Mouse (Mus musculus) embryonic facial prominence, embryonic 14.5 days (tissue): ENCODE measurements around the gene Snx29. TPM values are rescaled to one million over a fixed set of nuclear protein-coding genes. Genes with fewer than 3 reads are reported as not detected.
A peak's percentile ranks its signal among the peaks of the same experiment; 100 is the strongest.

ENCODE experiments used
- ATAC-seq: fragments of 200-750 bp; cut with Nextera tagmentation; 2 replicates; pipeline ENCODE4 v1.8.0; 2017; ENCODE audit warnings: low read depth, moderate number of reproducible peaks, moderate TSS enrichment
- DNase-seq: peaks from one replicate; pipeline ENCODE4 v3.0.0-alpha.2; 2015; ENCODE audit warnings: low spot score
- H3K27ac ChIP-seq: fragments of 300-500 bp; sonication (generic); replicated peaks from 2 replicates; pipeline ENCODE4 v1.5.1; 2014; ENCODE audit warnings: low read depth, mild to moderate bottlenecking, low read length, moderate library complexity
- H3K27me3 ChIP-seq: fragments of 300-500 bp; sonication (generic); replicated peaks from 2 replicates; pipeline ENCODE4 v1.6.1; 2014; ENCODE audit warnings: low read length; ENCODE audit not compliant: control insufficient read depth, insufficient read depth
- H3K36me3 ChIP-seq: fragments of 300-500 bp; sonication (generic); 2 replicates; pipeline ENCODE4 v1.6.1; 2014; ENCODE audit warnings: low read length, mixed read lengths; ENCODE audit not compliant: control insufficient read depth, insufficient read depth
- H3K4me1 ChIP-seq: fragments of 300-500 bp; sonication (generic); 2 replicates; pipeline ENCODE4 v1.6.1; 2014; ENCODE audit warnings: antibody characterized with exemption, low read length; ENCODE audit not compliant: control insufficient read depth, insufficient read depth
- H3K4me2 ChIP-seq: fragments of 300-500 bp; sonication (generic); 2 replicates; pipeline ENCODE4 v1.6.1; 2014; ENCODE audit warnings: low read depth, mild to moderate bottlenecking, low read length, moderate library complexity, mixed read lengths
- H3K4me3 ChIP-seq: fragments of 300-500 bp; sonication (generic); 2 replicates; pipeline ENCODE4 v1.5.1; 2014; ENCODE audit warnings: low read depth, mild to moderate bottlenecking, low read length
- H3K9ac ChIP-seq: fragments of 300-500 bp; sonication (generic); 2 replicates; pipeline ENCODE4 v1.6.1; 2014; ENCODE audit warnings: low read depth, mild to moderate bottlenecking, low read length, moderate library complexity, mixed read lengths
- H3K9me3 ChIP-seq: fragments of 300-500 bp; sonication (generic); 2 replicates; pipeline ENCODE4 v1.6.1; 2016; ENCODE audit warnings: low read length; ENCODE audit not compliant: control insufficient read depth
- WGBS: fragments of 180-500 bp; shearing (Covaris S2); extraction: QIAGEN DNeasy Blood & Tissue Kit; methylation state at CpG from one replicate; pipeline ENCODE4 v1.1.7; 2014; 5-methylcytosine and 5-hydroxymethylcytosine counted together
- polyA plus RNA-seq: library from polyadenylated mRNA; unstranded; fragments of >200 nt; fragmentation: Nextera tagmentation; extraction: Ambion mirVana; gene quantifications from 2 replicates; pipeline ENCODE4 v1.2.1, GENCODE M21; 2014

Gene Snx29
- polyA plus RNA-seq, 1 experiment from 2014 or later, result 9.7 TPM

DNA sequence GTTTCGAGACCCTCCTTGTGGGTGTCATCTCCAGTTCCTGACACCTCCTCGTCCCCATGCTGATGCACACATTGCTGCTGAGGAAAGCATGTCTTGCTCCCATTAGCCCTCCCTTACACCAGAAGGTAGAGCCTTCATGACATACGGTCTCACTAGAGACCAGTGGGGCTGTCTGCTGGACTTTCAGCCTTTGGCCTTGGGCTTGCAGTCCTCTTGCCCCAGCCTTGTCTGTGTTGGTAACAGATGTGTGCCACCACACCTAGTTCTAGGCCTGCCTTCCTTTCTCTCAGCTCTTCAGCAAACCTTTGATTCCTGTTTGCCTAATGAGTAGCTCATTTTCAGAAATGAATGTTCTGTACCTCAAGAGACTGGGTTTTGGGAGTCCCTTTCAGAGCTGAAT is 45.7 kb downstream of the Snx29 start:
- peaks cover 12% of the 10 kb centered on the region for H3K4me1 ChIP-seq
- H3K27me3 ChIP-seq, result no peaks in the 10 kb centered on the region
- no peak overlapping the region for H3K9ac ChIP-seq
- no peaks in the 10 kb centered on the region for H3K9me3 ChIP-seq
- H3K4me2 ChIP-seq, result no peak overlapping the region
- ATAC-seq (no peak), DNase-seq (no peak)
- no peaks in the 10 kb centered on the region for H3K36me3 ChIP-seq
- no peak overlapping the region for H3K4me3 ChIP-seq
- 84% methylated on average over 3 of the region's 3 CpGs for WGBS
- H3K27ac ChIP-seq, result no peak overlapping the region

DNA sequence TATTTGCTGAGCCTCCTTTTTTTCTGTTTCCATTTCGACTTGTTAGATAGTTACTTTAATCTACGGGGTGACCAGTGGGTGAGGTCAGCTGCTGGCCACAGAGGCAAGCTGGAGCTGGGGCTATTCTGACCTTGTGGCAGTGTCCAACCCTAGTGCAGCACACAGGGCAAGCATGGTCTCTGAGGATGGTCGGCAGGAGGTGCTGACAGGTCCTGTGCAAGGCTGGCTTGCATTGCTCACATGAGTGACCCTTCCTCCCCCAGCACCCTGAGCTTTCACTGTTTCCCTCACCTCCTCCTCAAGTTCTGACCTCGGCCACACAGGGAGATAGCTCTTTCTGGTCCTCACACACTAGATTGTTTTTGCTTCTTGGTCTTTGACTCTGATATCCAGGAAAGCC is 46.5 kb downstream of the Snx29 start:
- 50% methylated on average over 4 of the region's 4 CpGs for WGBS
- Histone ChIP-seq H3K36me3 (no peaks in the 10 kb centered on the region), H3K9me3 (no peaks in the 10 kb centered on the region), H3K27me3 (no peaks in the 10 kb centered on the region), H3K9ac (no peak overlapping the region), H3K27ac (no peak overlapping the region), H3K4me3 (no peak overlapping the region), H3K4me2 (no peak overlapping the region), H3K4me1 (peaks cover 12% of the 10 kb centered on the region)
- ATAC-seq (no peak), DNase-seq (no peak)

DNA sequence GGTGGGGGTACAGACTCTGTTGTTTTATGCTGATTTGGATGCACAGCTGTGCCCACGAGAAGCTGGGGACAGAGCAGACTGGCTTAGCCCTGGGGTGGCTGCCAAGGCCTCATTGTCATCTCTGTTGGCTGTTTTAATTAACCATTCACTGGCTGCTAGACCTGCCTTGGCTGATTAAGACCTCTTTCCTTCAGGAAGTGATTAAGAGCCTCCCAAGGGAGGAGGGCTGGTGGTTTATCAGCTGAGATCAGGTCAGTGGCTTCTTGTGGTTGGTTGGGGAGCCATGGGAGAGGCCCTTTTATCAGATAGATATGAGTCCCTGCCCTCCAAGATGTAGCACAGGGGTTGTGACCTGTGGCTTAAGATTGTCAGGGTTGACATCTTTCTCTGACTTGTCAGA is 46.9 kb downstream of the Snx29 start:
- Histone ChIP-seq H3K36me3 (no peaks in the 10 kb centered on the region), H3K27ac (no peak overlapping the region), H3K27me3 (no peaks in the 10 kb centered on the region), H3K9me3 (no peaks in the 10 kb centered on the region), H3K4me3 (no peak overlapping the region), H3K4me1 (peaks cover 12% of the 10 kb centered on the region), H3K4me2 (no peak overlapping the region), H3K9ac (no peak overlapping the region)
- 13% methylated on average over 1 of the region's 1 CpGs for WGBS
- no peak for ATAC-seq
- DNase-seq, result peak; percentile 65

DNA sequence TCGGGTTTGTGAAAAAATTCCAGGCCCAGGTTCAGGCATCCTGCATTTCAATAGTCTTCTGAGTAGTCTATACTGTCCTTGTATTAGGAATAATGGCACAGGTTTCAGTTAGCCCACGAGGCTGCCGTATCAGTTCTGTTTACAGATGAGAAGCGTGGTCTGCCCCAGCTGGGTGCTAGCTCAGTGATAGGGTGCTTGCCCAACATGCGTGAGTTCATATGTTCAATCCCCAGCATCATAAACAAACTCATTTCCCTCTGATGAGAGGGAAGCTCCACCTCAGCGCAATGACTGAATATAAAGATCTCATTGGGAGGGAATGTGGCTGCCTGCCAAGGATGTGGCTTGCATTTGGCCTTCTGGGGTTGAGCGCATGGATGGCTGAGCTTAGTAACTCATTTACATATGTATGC is 47.4 kb downstream of the Snx29 start:
- Histone ChIP-seq H3K9me3 (no peaks in the 10 kb centered on the region), H3K36me3 (no peaks in the 10 kb centered on the region), H3K4me3 (no peak overlapping the region), H3K27ac (no peak overlapping the region), H3K9ac (no peak overlapping the region), H3K4me1 (peaks cover 12% of the 10 kb centered on the region), H3K27me3 (no peaks in the 10 kb centered on the region), H3K4me2 (no peak overlapping the region)
- peak; percentile 28; the same call in 1 of the 2 replicates for ATAC-seq
- DNase-seq, result peak; percentile 86
- 55% methylated on average over 7 of the region's 7 CpGs for WGBS

DNA sequence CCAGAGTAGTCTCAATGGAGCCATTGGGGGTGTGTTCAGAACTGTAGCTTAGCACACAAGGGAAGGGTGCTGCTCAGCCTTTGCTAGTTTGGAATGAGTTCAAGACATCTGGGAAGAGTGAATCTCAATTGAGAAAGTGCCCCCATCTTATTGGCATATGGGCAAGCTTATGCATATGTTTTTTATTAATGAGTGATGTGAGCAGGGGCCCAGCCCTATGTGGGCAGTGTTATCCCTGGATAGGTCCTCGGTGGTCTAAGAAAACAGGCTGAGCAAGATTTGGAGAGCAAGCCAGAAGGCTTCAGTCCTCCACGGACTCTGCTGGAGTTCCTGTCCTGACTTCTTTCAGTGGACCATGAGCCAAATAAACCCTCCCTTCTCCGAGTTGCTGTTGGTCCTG is 56.6 kb downstream of the Snx29 start:
- Histone ChIP-seq H3K9ac (no peak overlapping the region), H3K4me1 (peaks cover 8% of the 10 kb centered on the region; the same call in 1 of the 2 replicates), H3K4me3 (no peak overlapping the region), H3K27ac (peak overlapping the region; percentile 28; the same call in 1 of the 2 replicates), H3K9me3 (no peaks in the 10 kb centered on the region), H3K4me2 (no peak overlapping the region), H3K27me3 (no peaks in the 10 kb centered on the region), H3K36me3 (no peaks in the 10 kb centered on the region)
- peak; percentile 53; the same call in 1 of the 2 replicates for ATAC-seq
- peak; percentile 72 for DNase-seq
- 29% methylated on average over 3 of the region's 3 CpGs for WGBS

DNA sequence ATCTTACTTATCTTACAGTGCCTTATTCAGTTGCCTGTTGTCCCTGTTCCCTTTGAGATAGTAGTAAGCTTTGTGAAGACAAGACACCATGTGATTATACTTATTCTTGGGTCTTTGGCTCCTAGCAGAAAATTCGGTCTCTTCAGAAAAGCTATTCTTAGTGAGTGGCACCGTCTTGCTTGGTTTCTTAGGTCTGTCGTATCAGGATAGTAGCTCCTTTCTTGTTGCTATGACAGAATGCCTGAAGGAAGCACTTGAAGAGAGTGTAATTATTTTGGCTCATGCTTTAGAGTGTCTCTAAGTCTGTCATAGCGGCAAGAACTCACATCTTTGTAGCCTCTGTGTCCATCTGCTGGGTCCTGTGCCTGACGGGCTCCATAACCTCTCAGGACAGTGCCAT is 57.3 kb downstream of the Snx29 start:
- Histone ChIP-seq H3K36me3 (no peaks in the 10 kb centered on the region), H3K4me1 (peaks cover 10% of the 10 kb centered on the region; the same call in 1 of the 2 replicates), H3K27ac (peak overlapping the region; percentile 28; the same call in 1 of the 2 replicates), H3K9ac (no peak overlapping the region), H3K4me2 (no peak overlapping the region), H3K4me3 (no peak overlapping the region), H3K27me3 (no peaks in the 10 kb centered on the region), H3K9me3 (no peaks in the 10 kb centered on the region)
- ATAC-seq (no peak), DNase-seq (no peak)
- WGBS, result 87% methylated on average over 5 of the region's 5 CpGs

DNA sequence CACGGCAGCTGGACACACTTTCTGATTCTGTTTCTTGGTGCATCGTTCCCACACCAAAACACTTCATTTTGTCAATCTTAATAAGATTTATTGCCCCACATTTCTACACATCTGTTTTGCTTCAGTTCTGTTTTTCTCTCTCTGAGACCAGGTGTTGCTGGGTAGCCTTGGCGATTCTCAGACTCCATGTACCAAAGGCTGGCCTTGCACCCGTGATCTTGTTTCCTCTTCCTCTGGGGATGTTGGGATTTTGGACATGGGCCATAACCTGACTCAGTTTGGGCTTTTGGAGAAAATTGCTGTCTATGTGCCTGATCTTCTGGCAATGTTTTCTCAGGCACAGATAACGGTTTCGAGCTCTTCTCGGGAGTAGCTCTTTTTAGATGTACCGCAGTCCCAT is 58.2 kb downstream of the Snx29 start:
- no peak overlapping the region for H3K4me3 ChIP-seq
- no peak overlapping the region for H3K4me2 ChIP-seq
- no peak for DNase-seq
- H3K9ac ChIP-seq, result no peak overlapping the region
- 65% methylated on average over 8 of the region's 8 CpGs for WGBS
- H3K27me3 ChIP-seq, result no peaks in the 10 kb centered on the region
- H3K9me3 ChIP-seq, result no peaks in the 10 kb centered on the region
- no peak overlapping the region for H3K27ac ChIP-seq
- ATAC-seq, result no peak
- H3K36me3 ChIP-seq, result no peaks in the 10 kb centered on the region
- H3K4me1 ChIP-seq, result peaks cover 10% of the 10 kb centered on the region; the same call in 1 of the 2 replicates

DNA sequence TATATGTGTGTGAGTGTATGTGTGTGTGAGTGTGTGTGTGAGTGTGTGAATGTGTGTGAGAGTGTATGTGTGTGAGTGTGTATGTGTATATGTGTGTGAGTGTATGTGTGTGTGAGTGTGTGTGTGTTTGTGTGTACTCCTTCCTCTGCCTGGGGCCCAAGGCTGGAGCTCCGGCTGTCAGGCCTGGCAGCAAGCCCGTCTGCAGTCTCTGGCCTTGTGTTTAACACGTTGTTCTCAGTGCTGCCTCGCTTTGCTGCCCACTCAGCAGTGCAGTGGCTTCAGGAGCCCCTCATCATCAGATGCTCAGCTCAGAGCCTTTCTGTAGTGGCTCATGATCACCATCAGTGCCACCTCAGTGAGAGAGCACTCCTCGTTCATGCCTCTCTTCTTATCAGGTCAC is 61.7 kb downstream of the Snx29 start:
- H3K4me1 ChIP-seq, result peaks cover 10% of the 10 kb centered on the region; the same call in 1 of the 2 replicates
- no peak overlapping the region for H3K4me3 ChIP-seq
- no peak overlapping the region for H3K27ac ChIP-seq
- H3K27me3 ChIP-seq, result no peaks in the 10 kb centered on the region
- H3K9me3 ChIP-seq, result no peaks in the 10 kb centered on the region
- WGBS, result 78% methylated on average over 5 of the region's 5 CpGs
- no peak overlapping the region for H3K9ac ChIP-seq
- no peak overlapping the region for H3K4me2 ChIP-seq
- no peak for DNase-seq
- ATAC-seq, result no peak
- H3K36me3 ChIP-seq, result no peaks in the 10 kb centered on the region

DNA sequence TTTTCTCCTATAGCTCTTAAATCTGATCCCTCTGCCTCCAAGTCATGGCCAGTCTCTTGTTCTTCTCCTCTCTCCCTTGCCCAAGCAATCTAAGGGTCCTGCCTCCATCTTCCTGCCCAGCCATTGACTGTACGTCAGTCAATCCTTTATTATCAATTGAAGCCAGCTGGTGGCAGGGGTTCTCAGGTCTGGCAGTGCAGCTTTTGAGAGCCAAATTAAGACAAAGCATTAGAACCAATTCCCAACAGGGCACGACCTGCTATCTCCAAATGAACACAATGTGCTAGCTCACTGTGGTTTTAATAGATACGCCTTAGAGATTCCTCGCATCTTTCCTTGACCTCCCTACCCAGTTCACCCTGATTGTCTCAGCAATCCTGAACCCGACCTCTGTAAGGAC is 62.4 kb downstream of the Snx29 start:
- H3K4me2 ChIP-seq, result no peak overlapping the region
- H3K9ac ChIP-seq, result no peak overlapping the region
- no peaks in the 10 kb centered on the region for H3K36me3 ChIP-seq
- no peak overlapping the region for H3K27ac ChIP-seq
- DNase-seq (no peak), ATAC-seq (no peak)
- no peaks in the 10 kb centered on the region for H3K27me3 ChIP-seq
- WGBS, result 64% methylated on average over 5 of the region's 5 CpGs
- no peak overlapping the region for H3K4me3 ChIP-seq
- peaks cover 5% of the 10 kb centered on the region; the same call in 1 of the 2 replicates for H3K4me1 ChIP-seq
- no peaks in the 10 kb centered on the region for H3K9me3 ChIP-seq
